Comparison of ENCODE assay signal across 20 mouse cellular contexts in the genomic region with DNA sequence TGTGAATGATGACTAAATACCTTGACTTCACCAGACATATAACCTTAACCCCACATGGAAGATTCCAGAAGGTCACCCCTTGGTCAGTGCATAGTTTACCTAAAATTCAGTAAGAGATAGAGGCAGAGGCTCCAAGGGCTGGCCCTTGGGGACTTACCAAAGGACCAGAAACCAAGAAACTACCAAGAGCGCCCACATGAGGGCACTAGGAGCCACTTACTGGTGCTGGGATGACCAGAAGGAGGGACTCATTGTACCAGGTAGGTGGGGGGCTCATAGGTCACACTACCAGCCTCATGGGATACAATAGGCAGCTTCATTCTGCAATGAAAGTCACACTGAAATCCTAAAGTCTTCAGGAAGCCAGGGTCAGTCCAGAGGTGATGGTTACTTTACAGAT.
DNase-seq lines count a peak whose midpoint lies in the region; TF ChIP-seq lines count a peak whose summit lies in the region.
"Had no signal": no experiment of that assay in that cellular context is flagged by ENCODE, and none has a peak within 500 bp of the region (broad histone marks: within the 10 kb centered on the region; RNA-seq: fewer than 3 reads in every experiment).

No protein-coding gene starts in this region.

- H3K27ac ChIP-seq in left cerebral cortex, adult 2 months = no peak overlapping the region
- no peak overlapping the region for H3K27ac ChIP-seq in cortical plate, adult 2 months (ENCODE audit: insufficient read depth, low read length)
- H3K27ac ChIP-seq: embryonic facial prominence, embryonic 12.5 days; embryonic facial prominence, embryonic 15.5 days; gastrocnemius, adult 2 months; heart, embryonic 15.5 days; hindbrain, embryonic 14.5 days; hindbrain, postnatal 0 days had no signal

- peak; percentile 32 for TF ChIP-seq CTCF in left cerebral cortex, adult 2 months (IDR thresholded peaks at IDR 0.05)
- TF ChIP-seq CTCF in cortical plate, adult 2 months (IDR thresholded peaks at IDR 0.05; ENCODE audit: extremely low read depth, insufficient read depth, low read length) = 0 out of 2 replicates have a peak, but pooled peaks have one; percentile 11

- no peak overlapping the region for H3K4me3 ChIP-seq in left cerebral cortex, adult 2 months
- H3K4me3 ChIP-seq in cortical plate, adult 2 months (ENCODE audit: insufficient read depth, low read length) = no peak overlapping the region
- H3K4me3 ChIP-seq: embryonic facial prominence, embryonic 12.5 days; embryonic facial prominence, embryonic 15.5 days; gastrocnemius, adult 2 months; heart, embryonic 12.5 days; heart, embryonic 15.5 days had no signal

- intact Hi-C loops in left cerebral cortex, adult 2 months (cut with DNase I) = loop anchor here (5.0 kb wide), 2 partner anchors 205 to 280 kb away; no protein-coding TSS in a partner anchor
- intact Hi-C loops in left cerebral cortex, postnatal 10 days (cut with DNase I) = loop anchor here (5.0 kb wide), 1 partner anchor 200 kb away; a partner anchor contains a TSS

- peak; percentile 76 for DNase-seq in heart, adult 11 months
- DNase-seq in heart, postnatal 4 days = no peak
- no peak for DNase-seq in left cerebral cortex, adult 2 months (ENCODE audit: extremely low spot score in 1 of 2, low spot score in 2 of 2)
- no peak for DNase-seq in left cerebral cortex, postnatal 10 days (ENCODE audit: extremely low spot score in 1 of 2, low spot score in 2 of 2)
- peak; percentile 43 for DNase-seq in brain, adult 2 months (ENCODE audit: low read depth, low spot score)
- DNase-seq: adrenal gland, adult 2 months; adrenal gland, postnatal 14 days; cerebellum, adult 9-11 months; forebrain, postnatal 0 days; gastrocnemius, adult 2 months; gastrocnemius, postnatal 14 days; heart, adult 18-20 months; heart, postnatal 36 days had no signal

- peaks cover 2% of the 10 kb centered on the region; the same call in 1 of the 2 replicates for H3K4me1 ChIP-seq in cortical plate, adult 2 months (ENCODE audit: control insufficient read depth, insufficient read depth, low read length)
- H3K4me1 ChIP-seq: embryonic facial prominence, embryonic 12.5 days; embryonic facial prominence, embryonic 15.5 days; heart, embryonic 12.5 days; heart, embryonic 15.5 days had no signal

- no peak for TF ChIP-seq POLR2A in cortical plate, adult 2 months (IDR thresholded peaks at IDR 0.05; ENCODE audit: extremely low read depth, insufficient read depth, low read length)

Comparison
In these comparisons a context has a peak if more than half of its experiments do, and no peak if none do; other contexts are left out.
1. DNase-seq: peak in heart, adult 11 months (single experiment) and brain, adult 2 months (single experiment); none in heart, postnatal 4 days (single experiment), left cerebral cortex, adult 2 months (0 of 2) and left cerebral cortex, postnatal 10 days (0 of 2).